Mouse (Mus musculus) forebrain, embryonic 15.5 days (tissue): ENCODE data around the gene 1500011B03Rik. TPM values are rescaled to one million over a fixed set of nuclear protein-coding genes. Genes with fewer than 3 reads are reported as not detected.
A peak's percentile ranks its signal among the peaks of the same experiment; 100 is the strongest.

ENCODE experiments used
- ATAC-seq: fragments of 200-750 bp; cut with Nextera tagmentation; replicated peaks from 2 replicates; pipeline ENCODE4 v1.8.0; 2017; ENCODE audit warnings: mild to moderate bottlenecking, moderate TSS enrichment, moderate library complexity
- H3K27ac ChIP-seq: fragments of 300-500 bp; sonication (generic); replicated peaks from 2 replicates; pipeline ENCODE4 v1.5.1; 2015; ENCODE audit warnings: mild to moderate bottlenecking, inconsistent platforms
- H3K27me3 ChIP-seq: fragments of 300-500 bp; sonication (generic); 2 replicates; pipeline ENCODE4 v1.6.1; 2015; ENCODE audit warnings: inconsistent platforms
- H3K36me3 ChIP-seq: fragments of 300-500 bp; sonication (generic); 2 replicates; pipeline ENCODE4 v1.6.1; 2015; ENCODE audit warnings: mild to moderate bottlenecking, inconsistent platforms
- H3K4me1 ChIP-seq: fragments of 300-500 bp; sonication (generic); 2 replicates; pipeline ENCODE4 v1.6.1; 2015; ENCODE audit warnings: inconsistent platforms
- H3K4me2 ChIP-seq: fragments of 300-500 bp; sonication (generic); replicated peaks from 2 replicates; pipeline ENCODE4 v1.6.1; 2015; ENCODE audit warnings: mild to moderate bottlenecking, inconsistent platforms
- H3K4me3 ChIP-seq: fragments of 300-500 bp; sonication (generic); 2 replicates; pipeline ENCODE4 v1.5.1; 2015; ENCODE audit warnings: mild to moderate bottlenecking, inconsistent platforms
- H3K9ac ChIP-seq: fragments of 300-500 bp; sonication (generic); replicated peaks from 2 replicates; pipeline ENCODE4 v1.6.1; 2015; ENCODE audit warnings: mild to moderate bottlenecking, inconsistent platforms
- H3K9me3 ChIP-seq: fragments of 300-500 bp; sonication (generic); 2 replicates; pipeline ENCODE4 v1.6.1; 2016; ENCODE audit warnings: inconsistent platforms
- WGBS: fragments of 180-500 bp; shearing (Covaris S2); methylation state at CpG from one replicate; pipeline ENCODE4 v1.1.7; 2015; ENCODE audit warnings: mixed read lengths; 5-methylcytosine and 5-hydroxymethylcytosine counted together
- polyA plus RNA-seq: library from polyadenylated mRNA; unstranded; fragments of >200 nt; fragmentation: Nextera tagmentation; extraction: Ambion mirVana; gene quantifications from 2 replicates; pipeline ENCODE4 v1.2.1, GENCODE M21; 2015

Gene 1500011B03Rik
- polyA plus RNA-seq, 1 experiment from 2014 or later, result 218 TPM

DNA sequence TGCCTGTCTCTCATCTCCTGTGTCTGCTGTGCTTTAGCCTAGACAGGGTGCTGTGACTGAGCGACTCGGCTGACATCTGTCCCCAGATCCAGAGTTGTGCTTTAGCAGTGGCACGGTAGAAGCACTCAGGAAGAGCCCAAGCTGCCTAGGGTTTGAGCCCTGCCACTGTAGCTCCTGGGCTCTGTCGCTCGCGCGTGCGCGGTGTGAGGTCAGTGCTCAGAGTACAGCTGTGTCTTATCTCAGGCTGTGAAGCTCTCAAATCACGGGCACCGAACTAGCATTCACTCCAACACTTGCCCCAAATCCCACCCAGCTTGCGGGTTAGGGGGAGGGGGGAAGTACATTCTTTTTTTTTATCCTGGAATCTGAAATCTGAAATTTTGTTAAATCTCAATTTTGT, 13.6 kb upstream of the 1500011B03Rik start:
- no peak overlapping the region for H3K4me3 ChIP-seq
- no peaks in the 10 kb centered on the region for H3K9me3 ChIP-seq
- no peak for ATAC-seq
- H3K4me1 ChIP-seq, result no peaks in the 10 kb centered on the region
- WGBS, result 75% methylated on average over 12 of the region's 12 CpGs
- H3K4me2 ChIP-seq, result no peak overlapping the region
- H3K27ac ChIP-seq, result no peak overlapping the region
- no peaks in the 10 kb centered on the region for H3K36me3 ChIP-seq
- H3K9ac ChIP-seq, result no peak overlapping the region
- no peaks in the 10 kb centered on the region for H3K27me3 ChIP-seq

DNA sequence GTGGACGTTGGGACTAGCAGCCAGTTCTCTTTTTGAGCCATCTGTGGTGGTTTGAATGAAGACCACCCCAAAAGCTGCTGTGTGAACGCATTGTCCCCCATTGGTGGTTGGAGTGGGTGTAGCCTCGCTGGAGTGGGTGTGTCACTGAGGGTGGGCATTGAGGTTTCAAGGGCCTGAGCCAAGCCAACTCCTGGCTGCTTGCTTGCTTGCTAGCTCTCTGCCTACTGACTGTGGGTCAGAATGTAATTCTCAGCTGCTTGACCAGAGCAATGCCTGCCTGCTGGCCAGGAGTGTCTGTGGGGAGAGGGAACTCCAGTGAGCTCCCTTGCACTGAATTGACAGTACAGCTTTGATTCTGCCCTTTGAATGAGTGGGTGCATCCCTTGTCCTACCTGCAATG, 6.5 kb upstream of the 1500011B03Rik start:
- Histone ChIP-seq H3K4me1 (0 out of 2 replicates have a peak, but pooled peaks cover 8% of the 10 kb centered on the region), H3K36me3 (no peaks in the 10 kb centered on the region), H3K27ac (no peak overlapping the region), H3K9me3 (no peaks in the 10 kb centered on the region), H3K9ac (no peak overlapping the region), H3K4me2 (no peak overlapping the region), H3K4me3 (no peak overlapping the region), H3K27me3 (no peaks in the 10 kb centered on the region)
- 70% methylated on average over 3 of the region's 3 CpGs for WGBS
- no peak for ATAC-seq

DNA sequence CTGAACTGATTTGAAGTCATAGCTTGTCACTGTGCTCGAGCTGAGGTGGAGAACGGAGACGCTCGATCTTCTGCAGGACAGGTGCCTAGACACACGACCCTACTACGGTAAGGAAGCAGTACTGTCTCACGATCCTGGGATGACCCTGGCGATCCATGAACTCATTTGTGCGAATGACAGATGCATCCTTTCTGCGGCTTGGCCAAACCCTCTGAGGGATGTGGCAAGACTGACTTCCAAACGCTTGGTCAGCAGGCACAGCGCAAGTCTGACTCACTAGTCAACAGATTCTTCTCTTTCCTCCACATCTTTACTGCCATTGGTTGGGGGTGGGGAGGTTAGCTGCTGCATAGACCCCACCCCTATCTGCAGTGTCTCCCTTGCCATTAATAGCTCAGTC, 4.2 kb upstream of the 1500011B03Rik start:
- no peaks in the 10 kb centered on the region for H3K36me3 ChIP-seq
- H3K27ac ChIP-seq, result no peak overlapping the region
- no peaks in the 10 kb centered on the region for H3K27me3 ChIP-seq
- ATAC-seq, result no peak
- WGBS, result 96% methylated on average over 12 of the region's 12 CpGs
- no peak overlapping the region for H3K4me2 ChIP-seq
- H3K4me1 ChIP-seq, result peaks cover 10% of the 10 kb centered on the region
- H3K9ac ChIP-seq, result no peak overlapping the region
- no peaks in the 10 kb centered on the region for H3K9me3 ChIP-seq
- H3K4me3 ChIP-seq, result no peak overlapping the region

DNA sequence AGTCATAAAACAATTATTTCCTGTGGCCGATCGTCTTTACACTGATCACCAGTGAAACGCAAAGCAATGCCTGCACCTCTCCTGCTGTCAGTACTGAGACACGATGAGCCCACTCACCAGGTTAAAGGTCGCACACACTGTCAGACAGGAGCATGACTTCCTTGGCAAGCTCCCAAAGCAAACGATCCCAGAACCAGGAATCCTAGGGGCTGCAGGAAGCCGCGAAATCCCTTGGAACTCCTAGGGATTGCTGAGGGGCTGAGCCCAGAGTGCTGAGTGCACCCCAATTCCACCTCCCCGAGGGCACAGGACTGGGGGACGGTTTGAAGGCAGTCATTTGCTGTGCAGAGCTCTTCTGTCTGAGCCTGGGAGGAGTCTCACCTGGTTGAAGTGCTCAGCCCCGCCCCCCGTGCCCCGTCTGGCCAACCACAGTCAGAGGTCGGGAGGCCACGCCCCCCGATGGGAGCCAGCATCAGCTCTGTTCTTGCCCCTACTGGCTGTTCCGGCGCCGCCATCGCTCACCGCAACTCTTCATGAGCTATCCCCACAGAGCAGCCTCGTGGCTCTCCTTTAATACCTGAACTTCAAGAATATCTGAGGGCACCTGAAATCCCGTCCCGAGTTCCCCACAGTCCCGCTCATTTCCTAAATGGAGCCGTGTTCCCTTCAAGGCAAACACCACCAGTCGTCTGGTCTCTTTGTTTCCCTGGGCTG, 2.9 kb upstream of the 1500011B03Rik start:
- H3K27me3 ChIP-seq, result no peaks in the 10 kb centered on the region
- peak overlapping the region; percentile 39 for H3K4me3 ChIP-seq
- H3K4me2 ChIP-seq, result peak overlapping the region; percentile 62
- peaks cover 15% of the 10 kb centered on the region for H3K4me1 ChIP-seq
- ATAC-seq, result peak; percentile 62
- peak overlapping the region; percentile 36 for H3K9ac ChIP-seq
- peak overlapping the region; percentile 57; the same call in 1 of the 2 replicates for H3K27ac ChIP-seq
- 12% methylated on average over 27 of the region's 27 CpGs for WGBS
- 0 out of 2 replicates have a peak, but pooled peaks cover 3% of the 10 kb centered on the region for H3K36me3 ChIP-seq
- no peaks in the 10 kb centered on the region; the same call in 1 of the 2 replicates for H3K9me3 ChIP-seq

DNA sequence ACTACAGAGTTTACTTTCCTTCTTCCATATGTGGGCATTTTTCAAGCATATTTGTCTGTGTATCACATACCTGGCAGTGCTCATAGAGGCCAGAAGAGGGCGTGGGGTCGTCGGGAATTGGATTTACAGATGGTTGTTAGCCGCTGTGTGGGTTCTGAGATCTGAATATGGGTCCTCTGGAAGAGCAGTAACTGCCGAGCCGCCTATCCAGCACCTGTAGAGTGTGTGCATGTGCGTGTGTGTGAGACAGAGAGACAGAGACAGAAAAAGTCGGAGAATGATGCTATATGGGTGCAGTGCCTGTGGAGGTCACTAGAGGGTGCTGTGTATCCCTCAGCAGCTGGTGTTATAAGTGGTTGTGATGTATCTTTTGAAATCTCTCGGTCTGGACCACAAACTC, 929 bp upstream of the 1500011B03Rik start:
- H3K9ac ChIP-seq, result no peak overlapping the region
- no peaks in the 10 kb centered on the region; the same call in 1 of the 2 replicates for H3K9me3 ChIP-seq
- H3K27me3 ChIP-seq, result no peaks in the 10 kb centered on the region
- WGBS, result 14% methylated on average over 9 of the region's 9 CpGs
- peaks cover 15% of the 10 kb centered on the region for H3K4me1 ChIP-seq
- peak overlapping the region; percentile 1; the same call in 1 of the 2 replicates for H3K4me3 ChIP-seq
- H3K4me2 ChIP-seq, result no peak overlapping the region
- no peak for ATAC-seq
- no peak overlapping the region for H3K27ac ChIP-seq
- 0 out of 2 replicates have a peak, but pooled peaks cover 3% of the 10 kb centered on the region for H3K36me3 ChIP-seq

DNA sequence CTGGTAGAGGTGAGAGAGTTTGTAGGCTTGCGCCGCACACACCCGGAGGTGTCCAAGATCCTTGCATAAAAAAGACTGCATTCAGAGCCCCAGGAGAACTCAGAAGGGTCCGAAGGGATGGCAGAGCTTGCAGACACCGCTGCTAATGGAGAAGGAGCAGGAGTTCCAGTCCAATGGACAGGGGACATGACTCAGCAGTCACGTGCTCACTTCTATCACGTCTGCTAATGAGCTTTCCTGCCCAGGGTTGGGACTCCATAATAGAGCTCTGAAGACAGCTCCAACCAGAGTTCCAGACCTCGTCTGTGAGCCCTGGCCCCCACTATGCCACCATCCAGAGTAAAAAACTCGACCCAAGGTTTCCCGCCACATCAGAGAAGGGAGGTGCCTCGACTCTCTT, 5.1 kb downstream of the 1500011B03Rik start:
- no peak overlapping the region for H3K4me3 ChIP-seq
- no peak overlapping the region for H3K9ac ChIP-seq
- no peak overlapping the region for H3K4me2 ChIP-seq
- 74% methylated on average over 11 of the region's 11 CpGs for WGBS
- H3K9me3 ChIP-seq, result no peaks in the 10 kb centered on the region; the same call in 1 of the 2 replicates
- H3K4me1 ChIP-seq, result peaks cover 7% of the 10 kb centered on the region
- H3K27me3 ChIP-seq, result no peaks in the 10 kb centered on the region
- no peak overlapping the region for H3K27ac ChIP-seq
- 0 out of 2 replicates have a peak, but pooled peaks cover 3% of the 10 kb centered on the region for H3K36me3 ChIP-seq
- ATAC-seq, result no peak

DNA sequence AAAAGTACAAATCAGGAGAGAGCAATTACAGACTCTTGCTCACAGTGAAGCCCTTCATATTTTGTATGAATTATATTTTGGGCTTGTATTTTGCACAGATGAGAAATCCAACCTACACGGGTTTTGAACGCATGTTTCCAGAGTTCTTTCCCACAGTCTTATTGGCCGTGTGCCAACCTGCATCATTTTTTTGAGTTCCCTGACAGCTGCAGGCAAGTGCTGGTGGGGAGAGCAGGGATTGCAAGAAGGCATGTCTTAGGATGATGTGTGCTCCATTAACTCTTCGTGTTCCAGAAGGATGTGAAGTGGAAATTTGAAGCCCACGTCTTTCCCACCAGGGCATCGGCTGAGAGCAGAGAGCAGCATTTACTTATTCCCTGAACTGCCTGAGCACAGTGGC, 6.7 kb downstream of the 1500011B03Rik start:
- Histone ChIP-seq H3K27me3 (no peaks in the 10 kb centered on the region), H3K9ac (no peak overlapping the region), H3K4me1 (peaks cover 14% of the 10 kb centered on the region), H3K36me3 (0 out of 2 replicates have a peak, but pooled peaks cover 3% of the 10 kb centered on the region), H3K4me3 (no peak overlapping the region), H3K27ac (no peak overlapping the region), H3K4me2 (no peak overlapping the region), H3K9me3 (no peaks in the 10 kb centered on the region; the same call in 1 of the 2 replicates)
- ATAC-seq, result no peak
- WGBS, result 63% methylated on average over 6 of the region's 6 CpGs

DNA sequence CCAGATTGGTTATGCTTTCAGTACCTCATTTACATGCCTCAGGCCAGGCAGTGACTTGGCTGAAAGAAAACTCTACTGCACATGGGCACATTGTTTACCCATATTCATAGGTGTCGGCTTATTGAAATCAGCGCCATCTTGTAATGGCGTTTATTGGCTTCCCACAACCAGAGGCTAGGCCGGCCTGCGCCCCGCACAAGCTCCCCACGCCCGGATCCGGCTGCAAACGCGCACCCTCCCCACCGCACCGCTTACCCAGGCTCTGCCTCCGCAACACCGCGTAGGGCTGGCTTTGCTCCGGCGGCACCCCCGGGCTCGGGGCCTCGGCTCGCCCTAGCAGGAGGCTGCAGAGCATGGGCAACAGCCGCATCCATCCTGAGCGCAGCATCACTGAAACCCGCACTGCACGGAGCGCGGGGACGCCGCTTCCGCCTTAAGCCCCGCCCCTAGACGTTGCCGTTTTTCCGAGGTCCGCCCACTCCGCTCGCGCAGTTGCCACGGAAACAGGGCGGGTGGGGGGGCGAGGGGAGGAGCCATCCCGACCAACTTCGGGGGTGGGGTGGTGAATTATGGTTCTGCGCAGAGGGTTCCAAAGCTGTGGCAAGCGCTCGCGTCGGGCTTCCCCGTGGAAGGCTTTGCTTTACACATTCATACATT, 9.6 kb downstream of the 1500011B03Rik start:
- Histone ChIP-seq H3K4me3 (peak overlapping the region; percentile 97), H3K4me2 (peak overlapping the region; percentile 59), H3K9me3 (no peaks in the 10 kb centered on the region), H3K27ac (peak overlapping the region; percentile 99), H3K27me3 (no peaks in the 10 kb centered on the region), H3K4me1 (peaks cover 25% of the 10 kb centered on the region), H3K9ac (peak overlapping the region; percentile 92), H3K36me3 (peaks cover 1% of the 10 kb centered on the region)
- ATAC-seq, result peak; percentile 98
- WGBS, result under 1% methylated on average over 50 of the region's 50 CpGs

DNA sequence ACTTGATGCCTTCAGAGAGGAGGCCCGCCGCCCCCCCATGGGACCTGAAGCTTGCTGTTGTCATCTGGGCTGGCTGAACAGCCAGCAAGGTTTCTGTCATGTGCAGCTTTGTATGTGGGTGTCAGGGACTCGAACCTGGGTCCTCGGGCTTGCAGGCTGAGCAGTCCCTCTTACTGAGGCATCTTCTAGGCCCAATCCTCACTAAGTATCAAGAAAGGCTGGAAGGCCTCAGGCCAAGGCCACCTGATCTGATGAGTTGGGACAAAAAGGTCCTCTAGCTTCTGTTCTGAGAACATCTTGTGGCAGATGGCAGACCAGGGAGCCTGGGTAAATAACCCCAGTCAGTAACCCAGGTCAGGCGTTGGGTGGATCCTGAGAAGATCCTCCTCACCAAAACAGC, 13.4 kb downstream of the 1500011B03Rik start:
- peaks cover 25% of the 10 kb centered on the region for H3K4me1 ChIP-seq
- H3K9ac ChIP-seq, result no peak overlapping the region
- ATAC-seq, result no peak
- no peak overlapping the region for H3K27ac ChIP-seq
- no peaks in the 10 kb centered on the region for H3K9me3 ChIP-seq
- H3K4me2 ChIP-seq, result no peak overlapping the region
- peaks cover 12% of the 10 kb centered on the region for H3K36me3 ChIP-seq
- no peaks in the 10 kb centered on the region for H3K27me3 ChIP-seq
- WGBS, result 90% methylated on average over 5 of the region's 5 CpGs
- H3K4me3 ChIP-seq, result no peak overlapping the region

DNA sequence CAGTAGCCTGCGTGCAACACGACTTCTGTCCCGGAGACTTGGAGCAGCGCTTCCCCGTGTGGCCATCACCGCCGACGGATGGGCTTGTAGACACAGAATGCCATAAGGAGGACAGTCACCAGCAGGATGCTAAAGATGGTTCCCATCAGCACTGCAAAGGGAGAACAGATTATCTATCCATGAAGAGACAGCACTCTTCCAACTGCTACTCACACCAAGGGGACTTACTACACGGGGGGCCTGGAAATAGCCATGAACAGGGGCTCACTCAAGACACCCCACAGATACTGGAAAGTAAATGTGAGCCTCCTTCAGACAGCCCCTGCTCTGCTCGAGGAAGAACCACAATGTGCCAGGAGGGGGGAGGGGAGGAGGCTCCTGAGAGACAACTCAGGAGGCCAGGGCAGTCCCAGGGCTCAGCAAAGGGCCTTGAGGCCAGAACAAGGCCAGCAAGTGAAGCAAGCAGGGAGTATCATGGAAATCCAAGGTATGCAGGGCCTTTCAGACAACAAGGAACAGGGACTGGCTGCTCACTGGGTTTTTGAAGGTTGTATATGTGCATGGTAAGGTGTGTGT, 14.0 kb downstream of the 1500011B03Rik start:
- no peaks in the 10 kb centered on the region for H3K27me3 ChIP-seq
- peaks cover 25% of the 10 kb centered on the region for H3K4me1 ChIP-seq
- H3K9me3 ChIP-seq, result no peaks in the 10 kb centered on the region
- H3K27ac ChIP-seq, result no peak overlapping the region
- WGBS, result 82% methylated on average over 10 of the region's 10 CpGs
- no peak overlapping the region for H3K4me3 ChIP-seq
- no peak overlapping the region for H3K4me2 ChIP-seq
- H3K9ac ChIP-seq, result no peak overlapping the region
- peaks cover 18% of the 10 kb centered on the region for H3K36me3 ChIP-seq
- no peak for ATAC-seq

DNA sequence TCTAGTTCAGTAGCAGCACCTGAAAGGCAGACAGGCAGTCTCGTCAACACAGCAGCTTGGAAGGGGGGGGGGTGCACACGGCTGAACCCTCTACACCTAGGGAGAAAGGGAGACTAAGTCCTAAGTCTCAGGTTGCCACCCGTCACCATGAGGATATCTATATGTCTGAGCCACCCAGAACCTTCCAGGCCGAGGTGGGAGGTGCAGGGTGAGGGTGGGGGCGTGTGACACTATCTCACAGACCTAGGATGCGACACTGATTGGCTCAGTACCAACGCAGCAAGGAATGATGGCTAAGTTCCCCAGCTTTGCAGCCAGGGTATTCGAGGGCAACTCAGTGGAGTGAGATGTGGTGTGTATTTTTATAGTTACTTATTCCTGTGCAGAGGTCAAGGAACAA, 14.9 kb downstream of the 1500011B03Rik start:
- H3K27ac ChIP-seq, result no peak overlapping the region
- H3K27me3 ChIP-seq, result no peaks in the 10 kb centered on the region
- no peak overlapping the region for H3K4me2 ChIP-seq
- WGBS, result 88% methylated on average over 8 of the region's 8 CpGs
- no peak for ATAC-seq
- peaks cover 25% of the 10 kb centered on the region for H3K4me1 ChIP-seq
- H3K4me3 ChIP-seq, result no peak overlapping the region
- no peaks in the 10 kb centered on the region for H3K9me3 ChIP-seq
- H3K36me3 ChIP-seq, result peaks cover 27% of the 10 kb centered on the region
- no peak overlapping the region for H3K9ac ChIP-seq

DNA sequence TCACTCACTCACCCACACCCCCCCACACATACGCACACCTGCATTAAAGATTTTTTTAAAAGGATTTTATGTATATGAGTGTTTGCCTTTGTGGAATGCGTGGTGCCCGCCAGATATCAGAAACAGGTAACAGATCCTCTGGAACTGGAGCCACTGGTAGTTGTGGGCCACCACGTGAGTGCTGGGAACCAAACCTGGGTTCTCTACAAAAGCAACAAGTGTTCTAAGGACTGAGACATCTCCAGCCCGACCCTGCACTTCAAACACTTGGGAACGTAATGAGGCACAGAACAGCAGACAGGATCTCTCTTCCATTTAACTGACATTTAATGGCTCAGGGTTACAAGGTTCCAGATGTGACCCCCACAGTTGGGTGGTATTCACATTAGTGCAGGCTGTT, 15.4 kb downstream of the 1500011B03Rik start:
- H3K36me3 ChIP-seq, result peaks cover 32% of the 10 kb centered on the region
- WGBS, result 77% methylated on average over 6 of the region's 6 CpGs

More for the DNA sequence above, 15.4 kb downstream of the 1500011B03Rik start:
- Histone ChIP-seq H3K27me3 (no peaks in the 10 kb centered on the region), H3K4me3 (no peak overlapping the region), H3K4me2 (no peak overlapping the region), H3K9me3 (no peaks in the 10 kb centered on the region), H3K27ac (no peak overlapping the region), H3K9ac (no peak overlapping the region), H3K4me1 (peaks cover 24% of the 10 kb centered on the region)
- no peak for ATAC-seq
